Mouse (Mus musculus): ENCODE results near the gene Prl2c2.
"Not testable (repeated sequence)": the region's sequence is repeated elsewhere in the genome, so short reads cannot be mapped to it uniquely, and the experiment has no call there.

DNA sequence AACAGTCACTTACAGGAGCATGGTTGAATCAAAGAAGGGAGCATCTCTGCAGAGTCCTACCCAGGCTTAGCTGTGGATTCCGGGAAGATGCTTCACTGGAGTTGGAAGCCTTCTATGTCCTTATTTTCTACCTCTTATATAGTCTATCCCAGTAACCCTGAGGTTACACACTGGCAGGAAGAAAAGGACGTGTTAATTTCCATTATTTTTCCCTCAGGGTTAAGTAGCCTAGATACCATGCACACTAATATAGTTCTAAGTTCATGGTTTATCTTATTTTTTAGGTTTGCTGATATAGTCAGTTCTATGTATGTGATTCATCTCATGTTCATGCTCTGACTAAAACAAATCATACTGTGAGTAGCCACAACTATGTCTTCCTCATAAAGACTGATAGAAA lies at the start of gene Prl2c2:
- not testable (repeated sequence) for TF ChIP-seq CTCF (IDR thresholded peaks at IDR 0.05; ENCODE audit: low read depth, low read length); POLR2A (IDR thresholded peaks at IDR 0.05; ENCODE audit: borderline replicate concordance, low read depth, low read length)

Measured in bone marrow macrophage, adult 2 months (primary cell).